Mouse (Mus musculus) adrenal gland, adult 8-10 months (tissue): ENCODE results near the gene Napepld. TPM values are rescaled to one million over a fixed set of nuclear protein-coding genes. Genes with fewer than 3 reads are reported as not detected.
"Not testable (repeated sequence)": the region's sequence is repeated elsewhere in the genome, so short reads cannot be mapped to it uniquely, and the experiment has no call there.

Experiments used
- DNase-seq: peaks from one replicate; pipeline ENCODE4 v3.0.0; 2022
- total RNA-seq, 4 experiments: library from RNA; stranded (reverse); gene quantifications; 2 replicates each; pipeline ENCODE4 v1.2.4; 2022

Napepld gene
- total RNA-seq, 4 experiments from 2014 or later = 43.1 to 64.5 (median 46.1) TPM

GRCm38 (mm10) chr5:21703708-21704107, 2.5 kb upstream of the Napepld start:
- DNase-seq = no peak

GRCm38 (mm10) chr5:21702873-21703475, 1.8 kb upstream of the Napepld start:
- no peak for DNase-seq

DNA sequence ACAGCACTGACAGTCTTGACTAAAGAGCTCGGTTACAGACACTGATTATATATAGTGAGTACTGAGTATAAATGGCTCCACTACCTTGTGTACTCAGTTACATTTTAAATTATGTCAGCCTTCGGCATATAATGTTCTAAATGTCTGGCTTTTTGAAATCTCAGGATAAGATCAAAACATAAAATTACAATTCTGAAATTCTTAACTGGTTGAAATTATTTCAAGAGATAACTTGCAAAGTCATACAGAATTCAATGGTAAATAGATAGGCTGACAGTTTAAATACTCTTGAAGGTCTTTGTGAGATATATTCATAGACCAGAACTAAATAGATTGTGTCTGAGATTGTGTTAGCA, 791 bp upstream of the Napepld start:
- no peak for DNase-seq

DNA sequence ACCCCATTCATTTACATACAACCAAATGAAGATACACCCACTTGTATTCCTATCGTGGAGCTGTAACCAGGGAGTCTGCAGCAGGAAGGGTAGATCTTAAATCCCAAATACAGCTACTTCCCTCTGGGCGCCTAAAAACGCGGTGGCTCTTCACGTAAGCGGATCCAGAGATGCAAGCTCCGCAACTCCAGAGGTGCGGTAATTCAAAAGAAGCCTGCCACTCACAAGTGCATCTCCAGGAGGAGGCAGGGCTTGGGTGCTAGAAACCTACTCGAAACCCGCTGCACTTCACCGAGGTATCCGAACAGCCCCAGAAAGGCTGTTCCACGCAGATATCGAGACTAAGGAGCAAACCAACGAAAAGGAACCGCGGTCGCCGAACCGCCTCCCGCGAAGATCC, 262 bp downstream of the Napepld start:
- DNase-seq = no peak

GRCm38 (mm10) chr5:21700272-21700821, 849 bp downstream of the Napepld start:
- no peak for DNase-seq

DNA sequence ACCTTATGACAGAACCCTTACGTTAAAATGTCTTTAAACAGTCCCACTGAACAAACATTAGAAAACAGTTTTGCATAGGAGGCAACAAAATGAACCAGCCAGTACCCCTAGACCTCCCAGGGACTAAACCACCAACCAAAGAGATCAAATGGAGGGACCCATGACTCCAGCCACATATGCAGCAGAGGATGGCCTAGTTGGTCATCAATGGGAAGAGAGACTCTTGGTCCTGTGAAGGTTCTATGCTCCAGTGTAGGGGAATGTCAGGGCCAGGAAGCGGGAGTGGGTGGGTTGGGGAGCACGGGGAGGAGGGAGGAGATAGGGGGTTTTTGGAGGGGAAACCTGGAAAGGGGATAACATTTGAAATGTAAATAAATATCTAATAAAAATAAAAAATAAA, 1.6 kb downstream of the Napepld start:
- not testable (repeated sequence) for DNase-seq

DNA sequence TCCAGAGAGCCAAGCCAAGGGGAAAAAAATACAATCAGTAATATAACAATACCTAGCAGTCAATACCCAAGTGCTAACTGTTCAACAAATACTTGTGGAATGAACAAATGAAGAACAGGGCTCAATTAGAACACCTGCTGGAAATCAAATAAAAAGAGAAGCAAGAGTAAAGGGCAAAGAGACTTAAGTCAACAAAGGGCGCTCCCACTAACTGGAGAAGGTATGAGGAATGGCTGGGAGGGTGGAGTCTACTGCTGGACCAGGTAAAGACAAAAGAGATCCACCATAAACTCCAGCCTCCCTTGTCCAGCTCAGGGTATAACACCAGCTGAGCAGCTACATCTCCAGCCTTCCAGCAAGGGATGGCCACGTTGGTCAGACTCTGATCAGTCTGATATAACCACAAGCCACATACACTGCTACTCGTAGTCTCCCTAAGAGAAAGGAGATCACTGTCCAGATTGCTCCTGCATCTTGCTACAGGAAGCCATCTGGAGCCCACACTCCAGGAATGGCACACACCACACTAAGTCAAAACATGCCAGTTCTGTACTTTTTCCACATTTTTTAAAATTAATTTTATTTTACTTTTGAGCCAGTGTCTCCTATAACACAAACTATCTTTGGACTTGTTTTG, 6.2 kb downstream of the Napepld start:
- DNase-seq = no peak

- DNase-seq = no peak
These were observed 7.8 kb downstream of the Napepld start for GRCm38 (mm10) chr5:21693372-21693870.

GRCm38 (mm10) chr5:21692230-21692629, 9.0 kb downstream of the Napepld start:
- DNase-seq = no peak

DNA sequence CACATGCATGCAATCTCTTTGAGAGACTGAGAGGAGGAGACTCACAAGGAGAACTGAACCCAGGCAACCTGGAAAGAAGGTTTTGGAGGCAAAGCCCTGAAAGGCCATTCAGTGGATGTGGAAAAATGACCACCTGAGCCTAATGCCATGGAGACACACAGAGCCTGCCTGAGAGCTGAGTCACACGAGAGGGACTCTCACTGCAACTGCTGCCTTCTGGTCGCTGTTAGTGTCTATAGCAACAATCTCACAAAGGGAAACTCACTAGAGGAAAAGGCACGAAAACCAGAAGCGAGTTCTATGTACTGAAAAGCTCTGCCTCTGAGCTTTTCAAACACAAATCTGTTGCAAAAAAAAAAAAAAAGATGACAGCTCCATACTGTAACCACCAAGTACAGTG, 14.2 kb downstream of the Napepld start:
- DNase-seq = no peak

DNA sequence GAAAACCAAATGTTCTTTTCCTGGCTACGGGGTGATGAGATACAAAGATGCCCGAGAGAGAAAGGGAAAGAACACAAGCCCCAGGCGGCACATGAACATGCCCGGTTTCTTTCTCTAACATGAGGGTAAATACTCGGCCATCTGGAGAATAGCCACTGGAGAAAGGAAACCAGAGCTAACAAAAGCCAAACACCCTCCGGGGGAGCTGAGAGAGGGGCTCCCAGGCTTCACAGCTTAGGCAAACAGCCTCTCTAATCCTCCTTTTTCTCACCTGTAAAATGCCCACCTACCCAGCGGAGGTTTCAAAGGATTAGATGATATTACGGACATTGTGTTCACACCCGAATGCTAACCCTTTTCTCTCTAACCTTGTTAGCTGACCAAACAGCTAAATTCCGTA, 16.2 kb downstream of the Napepld start:
- no peak for DNase-seq

- DNase-seq = no peak
These were observed 17.4 kb downstream of the Napepld start for GRCm38 (mm10) chr5:21683811-21684210.

- no peak for DNase-seq
These were observed 20.3 kb downstream of the Napepld start for GRCm38 (mm10) chr5:21680940-21681339.

DNA sequence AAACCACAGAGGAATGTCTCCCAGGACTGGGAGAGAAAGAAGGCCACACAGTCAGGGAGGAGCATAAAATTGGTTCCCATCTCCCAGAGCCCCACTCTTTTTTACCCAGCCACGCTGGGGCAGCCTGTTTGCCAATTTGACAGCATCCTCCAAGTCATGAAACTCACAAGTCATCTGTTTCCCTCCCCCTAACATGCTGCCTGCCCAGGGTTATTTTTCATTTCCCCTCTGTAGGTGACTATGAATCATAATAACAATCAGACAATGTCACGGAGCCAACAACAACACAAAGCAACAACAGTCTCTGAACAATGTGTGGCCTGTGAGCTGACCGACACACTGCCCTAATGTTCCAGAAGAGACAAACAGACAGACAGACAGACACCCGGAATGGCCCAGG, 21.2 kb downstream of the Napepld start:
- DNase-seq = no peak

DNA sequence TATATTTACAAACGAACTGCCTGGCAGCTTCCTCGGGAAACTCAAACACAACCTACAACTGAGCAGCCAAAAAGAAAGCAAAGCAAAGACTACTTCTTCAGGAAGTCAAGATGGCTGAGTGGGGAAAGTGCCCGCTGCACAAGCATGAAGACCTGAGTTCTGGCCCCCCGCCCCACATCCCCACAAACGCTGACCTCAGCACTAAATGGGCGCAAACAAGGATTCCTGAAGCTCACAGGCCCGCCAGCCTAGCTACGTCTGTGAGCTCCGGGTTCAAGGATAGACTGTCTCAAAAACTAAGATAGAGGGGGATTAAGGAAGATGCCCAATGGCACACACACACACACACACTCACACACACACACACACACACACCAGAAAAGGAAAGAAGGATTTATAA, 22.8 kb downstream of the Napepld start:
- DNase-seq = no peak

DNA sequence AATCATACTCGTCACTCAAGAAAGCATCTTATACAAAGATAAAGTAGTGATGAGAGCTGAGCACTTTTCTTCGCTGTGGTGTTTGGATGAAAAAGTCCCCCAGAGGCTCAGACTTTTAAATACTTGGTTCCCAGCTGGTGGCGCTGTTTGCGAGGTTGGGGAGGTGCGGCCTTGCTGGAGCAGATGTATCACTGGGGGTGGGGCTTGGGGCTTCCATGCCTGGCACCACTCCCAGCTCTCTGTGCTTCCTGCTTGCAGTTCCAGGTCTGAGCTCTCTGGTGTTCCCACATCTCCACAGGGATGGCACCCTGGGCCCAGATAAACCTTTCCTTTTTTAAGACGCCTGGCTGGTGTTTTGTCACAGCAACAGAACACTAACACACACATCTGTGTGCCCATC, 23.3 kb downstream of the Napepld start:
- DNase-seq = no peak

DNA sequence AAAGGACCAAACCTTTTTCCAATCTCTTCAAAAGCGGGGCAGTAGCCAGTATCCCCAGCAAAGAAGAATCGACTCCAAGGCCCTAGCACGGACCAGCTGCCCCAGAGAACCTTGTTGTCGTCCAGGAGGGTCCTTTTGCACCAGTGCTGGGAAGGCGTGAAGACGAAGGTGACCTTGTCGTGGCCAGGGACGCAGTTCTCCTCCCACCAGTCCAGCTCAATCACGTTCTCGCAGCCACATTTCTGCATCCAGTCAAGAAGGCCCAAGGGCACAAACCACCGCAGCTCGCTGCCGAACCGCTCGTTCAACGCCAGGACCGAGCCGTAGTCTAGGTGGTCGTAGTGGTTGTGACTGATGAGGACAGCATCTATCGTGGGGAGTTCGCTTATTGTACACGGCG, 25.7 kb downstream of the Napepld start:
- DNase-seq = no peak

GRCm38 (mm10) chr5:21675019-21675418, 26.2 kb downstream of the Napepld start:
- no peak for DNase-seq

GRCm38 (mm10) chr5:21673742-21674141, 27.5 kb downstream of the Napepld start:
- no peak for DNase-seq

GRCm38 (mm10) chr5:21672812-21673635, 28.2 kb downstream of the Napepld start:
- DNase-seq = no peak

GRCm38 (mm10) chr5:21669307-21669706, 31.9 kb downstream of the Napepld start:
- no peak for DNase-seq

- no peak for DNase-seq
These were observed 33.7 kb downstream of the Napepld start for GRCm38 (mm10) chr5:21667191-21668137.
